Mouse (Mus musculus) heart, postnatal 0 days (tissue): ENCODE results near the gene Doc2g.

Experiments
- CTCF ChIP-seq: IDR thresholded peaks from 2 replicates; pipeline ENCODE4 v1.5.1; 2016; ENCODE audit warnings: antibody characterized with exemption, control low read depth, low read depth
- EP300 ChIP-seq: IDR thresholded peaks from 2 replicates; pipeline ENCODE4 v1.6.1; 2016; ENCODE audit warnings: antibody characterized with exemption, low read depth

GRCm38 (mm10) chr19:3996747-3997146, 6.4 kb upstream of the Doc2g start:
- no peak for TF ChIP-seq CTCF
- TF ChIP-seq EP300, result no peak
